Mouse (Mus musculus): ENCODE results near the gene Nol10. TPM values are rescaled to one million over a fixed set of nuclear protein-coding genes. Genes with fewer than 3 reads are reported as not detected.

Nol10 gene
- polyA plus RNA-seq, 1 experiment from 2014 or later, result 28.1 TPM

GRCm38 (mm10) chr12:17475146-17475545, 126.9 kb downstream of the Nol10 start:
- no peaks in the 10 kb centered on the region for H3K9me3 ChIP-seq (ENCODE audit: control insufficient read depth, low read length)
- no peaks in the 10 kb centered on the region for H3K36me3 ChIP-seq (ENCODE audit: control insufficient read depth, insufficient read depth, low read length)
- ATAC-seq (ENCODE audit: low FRiP score) (no peak), DNase-seq (ENCODE audit: low spot score) (no peak)
- no peak overlapping the region for H3K4me2 ChIP-seq (replicated peaks; ENCODE audit: low read depth, low read length)
- H3K9ac ChIP-seq (ENCODE audit: low read depth, low read length), result no peak overlapping the region
- H3K4me1 ChIP-seq (replicated peaks; ENCODE audit: control insufficient read depth, insufficient read depth, low read length), result no peaks in the 10 kb centered on the region
- H3K4me3 ChIP-seq (ENCODE audit: low read depth, low read length), result no peak overlapping the region
- WGBS, result 83% methylated on average over 4 of the region's 4 CpGs
- H3K27me3 ChIP-seq (ENCODE audit: control insufficient read depth, insufficient read depth, low read length), result no peaks in the 10 kb centered on the region
- H3K27ac ChIP-seq (ENCODE audit: low read depth, low read length), result no peak overlapping the region

GRCm38 (mm10) chr12:17478196-17478595, 129.9 kb downstream of the Nol10 start:
- Histone ChIP-seq H3K4me1 (replicated peaks; ENCODE audit: control insufficient read depth, insufficient read depth, low read length) (no peaks in the 10 kb centered on the region), H3K4me2 (replicated peaks; ENCODE audit: low read depth, low read length) (no peak overlapping the region), H3K9me3 (ENCODE audit: control insufficient read depth, low read length) (no peaks in the 10 kb centered on the region), H3K4me3 (ENCODE audit: low read depth, low read length) (no peak overlapping the region), H3K27ac (ENCODE audit: low read depth, low read length) (no peak overlapping the region), H3K36me3 (ENCODE audit: control insufficient read depth, insufficient read depth, low read length) (no peaks in the 10 kb centered on the region), H3K27me3 (ENCODE audit: control insufficient read depth, insufficient read depth, low read length) (no peaks in the 10 kb centered on the region), H3K9ac (ENCODE audit: low read depth, low read length) (no peak overlapping the region)
- WGBS, result 88% methylated on average over 12 of the region's 12 CpGs
- no peak for DNase-seq (ENCODE audit: low spot score)
- ATAC-seq (ENCODE audit: low FRiP score), result no peak

DNA sequence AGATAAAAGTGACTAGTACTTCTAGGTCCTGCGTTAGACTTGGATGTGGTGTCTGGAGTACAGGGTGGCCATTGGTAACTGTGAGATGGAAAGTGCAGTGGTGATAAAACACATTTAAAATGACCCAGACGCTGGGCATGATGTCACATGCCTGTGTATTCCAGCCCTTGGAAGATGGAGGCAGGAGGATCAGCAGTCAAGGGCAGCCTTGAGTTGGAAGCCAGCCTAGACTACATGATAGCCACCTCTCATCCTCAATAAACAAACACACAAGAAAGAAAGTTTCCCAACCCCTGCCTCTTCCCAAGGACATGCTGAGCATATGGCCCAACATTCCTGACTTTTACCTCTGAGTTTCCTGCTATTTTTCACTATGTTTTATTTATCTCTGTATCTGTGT, 130.6 kb downstream of the Nol10 start:
- no peak overlapping the region for H3K4me2 ChIP-seq (replicated peaks; ENCODE audit: low read depth, low read length)
- H3K4me3 ChIP-seq (ENCODE audit: low read depth, low read length), result no peak overlapping the region
- H3K9ac ChIP-seq (ENCODE audit: low read depth, low read length), result no peak overlapping the region
- 86% methylated on average over 2 of the region's 2 CpGs for WGBS
- no peak for DNase-seq (ENCODE audit: low spot score)
- no peaks in the 10 kb centered on the region for H3K4me1 ChIP-seq (replicated peaks; ENCODE audit: control insufficient read depth, insufficient read depth, low read length)
- no peak for ATAC-seq (ENCODE audit: low FRiP score)
- no peaks in the 10 kb centered on the region for H3K36me3 ChIP-seq (ENCODE audit: control insufficient read depth, insufficient read depth, low read length)
- no peaks in the 10 kb centered on the region for H3K9me3 ChIP-seq (ENCODE audit: control insufficient read depth, low read length)
- H3K27me3 ChIP-seq (ENCODE audit: control insufficient read depth, insufficient read depth, low read length), result no peaks in the 10 kb centered on the region
- no peak overlapping the region for H3K27ac ChIP-seq (ENCODE audit: low read depth, low read length)

Other genes starting within 250 kb of the Nol10 start
- gene Kcnf1, start 171.6 kb upstream of the Nol10 start, polyA plus RNA-seq (2014; fragmentation: Nextera tagmentation; extraction: Ambion mirVana), result 0.10 and 0.28 TPM in 2 replicates
- gene Pdia6, start 81.9 kb upstream of the Nol10 start, polyA plus RNA-seq (2014; fragmentation: Nextera tagmentation; extraction: Ambion mirVana), result 545 and 570 TPM in 2 replicates
- 0.43 and 1.0 TPM in 2 replicates for gene Atp6v1c2, start 19.1 kb upstream of the Nol10 start, polyA plus RNA-seq (2014; fragmentation: Nextera tagmentation; extraction: Ambion mirVana)
- gene Odc1, start 196.3 kb downstream of the Nol10 start, polyA plus RNA-seq (2014; fragmentation: Nextera tagmentation; extraction: Ambion mirVana), result 267 and 302 TPM in 2 replicates